Mouse (Mus musculus) embryonic facial prominence, embryonic 14.5 days (tissue): Measurements from ENCODE around the gene Gng12. TPM values are rescaled to one million over a fixed set of nuclear protein-coding genes. Genes with fewer than 3 reads are reported as not detected.
"Not testable (repeated sequence)": the region's sequence is repeated elsewhere in the genome, so short reads cannot be mapped to it uniquely, and the experiment has no call there.

ENCODE experiments used
- ATAC-seq: fragments of 200-750 bp; cut with Nextera tagmentation; 2 replicates; pipeline ENCODE4 v1.8.0; 2017; ENCODE audit warnings: low read depth, moderate number of reproducible peaks, moderate TSS enrichment
- DNase-seq: peaks from one replicate; pipeline ENCODE4 v3.0.0-alpha.2; 2015; ENCODE audit warnings: low spot score
- H3K27ac ChIP-seq: fragments of 300-500 bp; sonication (generic); replicated peaks from 2 replicates; pipeline ENCODE4 v1.5.1; 2014; ENCODE audit warnings: low read depth, mild to moderate bottlenecking, low read length, moderate library complexity
- H3K27me3 ChIP-seq: fragments of 300-500 bp; sonication (generic); replicated peaks from 2 replicates; pipeline ENCODE4 v1.6.1; 2014; ENCODE audit warnings: low read length; ENCODE audit not compliant: control insufficient read depth, insufficient read depth
- H3K36me3 ChIP-seq: fragments of 300-500 bp; sonication (generic); 2 replicates; pipeline ENCODE4 v1.6.1; 2014; ENCODE audit warnings: low read length, mixed read lengths; ENCODE audit not compliant: control insufficient read depth, insufficient read depth
- H3K4me1 ChIP-seq: fragments of 300-500 bp; sonication (generic); 2 replicates; pipeline ENCODE4 v1.6.1; 2014; ENCODE audit warnings: antibody characterized with exemption, low read length; ENCODE audit not compliant: control insufficient read depth, insufficient read depth
- H3K4me2 ChIP-seq: fragments of 300-500 bp; sonication (generic); 2 replicates; pipeline ENCODE4 v1.6.1; 2014; ENCODE audit warnings: low read depth, mild to moderate bottlenecking, low read length, moderate library complexity, mixed read lengths
- H3K4me3 ChIP-seq: fragments of 300-500 bp; sonication (generic); 2 replicates; pipeline ENCODE4 v1.5.1; 2014; ENCODE audit warnings: low read depth, mild to moderate bottlenecking, low read length
- H3K9ac ChIP-seq: fragments of 300-500 bp; sonication (generic); 2 replicates; pipeline ENCODE4 v1.6.1; 2014; ENCODE audit warnings: low read depth, mild to moderate bottlenecking, low read length, moderate library complexity, mixed read lengths
- H3K9me3 ChIP-seq: fragments of 300-500 bp; sonication (generic); 2 replicates; pipeline ENCODE4 v1.6.1; 2016; ENCODE audit warnings: low read length; ENCODE audit not compliant: control insufficient read depth
- WGBS: fragments of 180-500 bp; shearing (Covaris S2); extraction: QIAGEN DNeasy Blood & Tissue Kit; methylation state at CpG from one replicate; pipeline ENCODE4 v1.1.7; 2014; 5-methylcytosine and 5-hydroxymethylcytosine counted together
- polyA plus RNA-seq: library from polyadenylated mRNA; unstranded; fragments of >200 nt; fragmentation: Nextera tagmentation; extraction: Ambion mirVana; gene quantifications from 2 replicates; pipeline ENCODE4 v1.2.1, GENCODE M21; 2014

Gng12 gene
- polyA plus RNA-seq, 1 experiment from 2014 or later, result 91.8 TPM

DNA sequence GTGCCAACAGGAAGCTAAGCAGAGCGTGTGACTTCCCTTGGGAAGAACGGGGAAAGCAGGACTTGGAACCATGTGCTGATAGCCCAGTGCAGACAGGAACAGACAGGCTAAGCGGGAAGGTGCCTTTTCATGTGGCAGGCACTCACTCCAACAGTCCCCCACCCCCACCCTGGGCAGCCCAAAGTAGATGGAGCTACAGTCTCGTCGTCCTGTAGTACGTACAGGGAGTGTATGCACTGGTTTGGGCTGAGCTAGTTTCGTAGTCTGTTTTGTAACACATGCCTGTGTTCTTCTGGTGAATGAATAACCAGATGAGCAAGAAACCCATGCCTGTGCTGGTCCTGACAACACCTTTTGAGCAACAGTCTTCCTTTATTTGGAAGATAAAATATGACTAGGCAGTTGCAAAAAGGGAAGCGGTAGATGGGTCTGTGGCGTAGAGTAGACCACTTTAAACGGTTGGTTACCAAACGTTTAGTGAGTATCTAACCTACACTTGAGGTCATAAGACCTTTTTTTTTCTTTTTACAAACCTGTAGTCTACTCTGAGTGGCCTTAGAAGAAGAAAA lies 57.8 kb downstream of the Gng12 start:
- Histone ChIP-seq H3K36me3 (no peaks in the 10 kb centered on the region), H3K4me1 (no peaks in the 10 kb centered on the region), H3K9me3 (no peaks in the 10 kb centered on the region), H3K27ac (no peak overlapping the region), H3K4me2 (no peak overlapping the region), H3K4me3 (no peak overlapping the region), H3K9ac (no peak overlapping the region), H3K27me3 (no peaks in the 10 kb centered on the region)
- WGBS, result 75% methylated on average over 11 of the region's 11 CpGs
- DNase-seq (no peak), ATAC-seq (no peak)

DNA sequence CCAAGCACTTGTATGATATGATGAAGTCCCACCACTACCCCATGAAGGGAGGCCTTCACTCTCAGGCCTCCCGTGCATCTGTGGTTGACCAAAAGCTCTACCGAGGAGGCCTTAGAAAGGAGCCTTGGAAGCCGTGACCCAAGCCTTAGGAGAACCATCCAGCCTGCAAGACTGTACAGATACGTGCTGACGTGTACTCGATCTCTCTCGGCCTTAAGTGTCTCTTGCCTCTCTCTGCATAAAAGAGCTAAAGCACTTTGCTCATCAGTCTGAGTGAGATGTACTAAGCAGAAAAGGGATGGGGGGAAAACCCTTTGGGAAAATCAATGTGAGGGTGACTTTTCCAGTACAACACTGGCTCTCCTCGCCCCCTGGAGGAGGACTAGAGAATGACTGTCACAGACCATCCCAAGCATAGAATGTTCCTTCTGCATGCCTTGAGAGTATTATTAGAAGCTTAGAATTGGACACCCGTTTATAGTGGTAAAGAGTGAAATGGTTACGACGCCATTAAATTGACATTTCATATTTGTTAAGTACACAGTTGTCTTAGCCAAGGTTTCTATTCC lies 59.0 kb downstream of the Gng12 start:
- Histone ChIP-seq H3K27ac (no peak overlapping the region), H3K4me3 (no peak overlapping the region), H3K4me2 (no peak overlapping the region), H3K9ac (no peak overlapping the region), H3K36me3 (no peaks in the 10 kb centered on the region), H3K9me3 (no peaks in the 10 kb centered on the region), H3K27me3 (no peaks in the 10 kb centered on the region), H3K4me1 (no peaks in the 10 kb centered on the region)
- ATAC-seq, result no peak
- WGBS, result 84% methylated on average over 11 of the region's 11 CpGs
- DNase-seq, result no peak

DNA sequence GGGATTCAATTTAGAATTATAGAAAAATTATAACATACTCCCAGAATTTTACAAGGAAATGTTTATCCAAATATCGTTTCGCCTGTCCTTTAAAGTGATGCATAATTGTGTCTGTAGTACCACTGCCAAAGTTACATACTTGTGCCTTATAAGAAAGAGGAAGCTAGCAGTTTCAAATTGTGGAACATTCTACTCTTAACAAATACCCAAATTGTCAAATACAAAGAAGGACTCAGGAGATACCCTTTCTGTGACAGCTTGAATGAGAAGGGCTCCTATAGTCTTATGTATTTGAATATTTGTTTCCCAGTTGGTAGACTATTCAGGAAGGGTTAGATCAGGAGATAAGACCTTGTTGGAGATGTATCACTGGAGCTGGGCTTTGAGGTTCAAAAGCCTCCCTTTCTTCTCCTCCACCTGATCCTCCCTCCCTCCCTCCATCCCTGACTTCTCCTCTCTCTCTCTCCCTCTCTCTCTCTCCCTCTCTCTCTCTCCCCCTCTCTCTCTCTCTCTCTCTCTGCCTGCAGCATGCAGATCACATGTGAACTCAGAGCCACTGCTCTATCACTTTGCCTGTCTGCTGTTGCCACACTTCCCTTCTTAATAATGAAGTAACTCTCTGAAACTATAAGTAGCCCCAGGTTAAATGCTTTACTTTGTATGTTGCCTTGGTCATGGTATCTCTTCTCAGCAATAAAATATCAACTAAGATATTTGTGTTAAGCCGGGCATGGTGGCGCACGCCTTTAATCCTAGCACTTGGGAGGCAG lies 62.5 kb downstream of the Gng12 start:
- 92% methylated on average over 5 of the region's 5 CpGs for WGBS
- H3K4me2 ChIP-seq, result no peak overlapping the region
- no peaks in the 10 kb centered on the region for H3K9me3 ChIP-seq
- no peaks in the 10 kb centered on the region for H3K4me1 ChIP-seq
- H3K36me3 ChIP-seq, result no peaks in the 10 kb centered on the region
- ATAC-seq (no peak), DNase-seq (no peak)
- H3K4me3 ChIP-seq, result no peak overlapping the region
- no peaks in the 10 kb centered on the region for H3K27me3 ChIP-seq
- no peak overlapping the region for H3K9ac ChIP-seq
- H3K27ac ChIP-seq, result no peak overlapping the region

DNA sequence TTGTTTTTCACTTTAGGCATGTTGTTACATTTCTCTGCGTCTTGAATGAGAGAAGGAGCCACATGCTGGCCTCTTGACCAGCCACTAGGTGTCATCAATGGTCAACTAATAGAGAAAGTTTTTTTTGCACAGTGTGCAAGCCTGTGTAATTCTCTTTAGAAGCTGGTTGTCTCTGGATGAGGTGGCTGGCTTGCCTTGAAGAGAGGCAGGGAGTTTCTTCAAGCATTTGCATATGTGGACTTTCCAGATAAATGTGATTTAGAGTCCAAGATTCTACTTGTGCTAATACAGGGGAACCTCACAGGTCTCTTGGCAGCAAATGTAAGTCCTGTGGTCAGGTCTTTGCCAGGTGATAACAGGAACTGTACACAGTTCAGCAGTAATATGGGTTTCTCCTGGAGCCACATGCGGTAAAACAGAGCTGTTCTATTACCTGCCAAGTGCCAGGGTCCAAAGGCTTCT lies 66.4 kb downstream of the Gng12 start:
- H3K36me3 ChIP-seq, result no peaks in the 10 kb centered on the region
- H3K9me3 ChIP-seq, result no peaks in the 10 kb centered on the region
- H3K4me1 ChIP-seq, result no peaks in the 10 kb centered on the region
- WGBS, result 31% methylated on average over 2 of the region's 2 CpGs
- no peak overlapping the region for H3K27ac ChIP-seq
- DNase-seq (peak; percentile 84), ATAC-seq (peak; percentile 89)
- H3K4me3 ChIP-seq, result no peak overlapping the region
- no peaks in the 10 kb centered on the region for H3K27me3 ChIP-seq
- no peak overlapping the region for H3K9ac ChIP-seq
- H3K4me2 ChIP-seq, result no peak overlapping the region

DNA sequence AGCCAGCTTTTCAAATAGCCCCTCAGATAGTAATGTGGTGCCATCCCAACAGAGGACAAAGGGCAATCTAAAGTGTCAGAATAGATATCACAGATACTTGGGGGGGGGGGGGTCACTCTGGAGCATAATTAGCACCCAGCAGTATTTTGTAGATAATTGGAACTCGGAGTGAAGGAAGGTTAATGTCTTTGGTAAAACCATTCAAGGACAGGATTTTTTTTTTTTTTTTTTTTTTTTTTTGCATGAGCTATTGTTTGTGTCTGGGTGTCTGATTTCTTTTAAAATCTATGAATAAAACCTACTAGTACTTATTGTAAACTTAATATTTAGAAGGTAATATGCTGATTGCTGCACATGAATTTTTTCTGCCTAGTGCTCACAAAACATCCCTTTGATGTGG lies 66.9 kb downstream of the Gng12 start:
- H3K4me2 ChIP-seq, result no peak overlapping the region
- H3K4me1 ChIP-seq, result no peaks in the 10 kb centered on the region
- no peak overlapping the region for H3K27ac ChIP-seq
- WGBS, result 79% methylated on average over 1 of the region's 1 CpGs
- H3K4me3 ChIP-seq, result no peak overlapping the region
- no peaks in the 10 kb centered on the region for H3K36me3 ChIP-seq
- H3K9me3 ChIP-seq, result no peaks in the 10 kb centered on the region
- ATAC-seq (no peak), DNase-seq (no peak)
- H3K9ac ChIP-seq, result no peak overlapping the region
- no peaks in the 10 kb centered on the region for H3K27me3 ChIP-seq

DNA sequence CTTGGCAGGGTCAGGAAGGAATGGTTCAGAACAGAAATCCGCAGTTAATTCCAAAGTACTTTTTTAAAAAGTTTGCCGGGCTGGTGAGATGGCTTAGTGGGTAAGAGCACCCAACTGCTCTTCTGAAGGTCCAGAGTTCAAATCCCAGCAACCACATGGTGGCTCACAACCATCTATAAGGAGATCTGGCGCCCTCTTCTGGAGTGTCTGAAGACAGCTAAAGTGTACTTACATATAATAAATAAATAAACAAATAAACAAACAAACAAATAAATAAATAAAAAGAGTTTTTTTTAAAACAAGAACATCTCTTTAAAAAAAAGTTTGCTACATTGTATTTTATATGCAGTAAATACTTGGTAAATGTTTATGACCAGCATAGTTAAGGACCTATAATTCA lies 67.5 kb downstream of the Gng12 start:
- not testable (repeated sequence) for H3K9ac ChIP-seq, H3K9me3 ChIP-seq, H3K4me2 ChIP-seq, DNase-seq, H3K27ac ChIP-seq, H3K36me3 ChIP-seq, H3K4me3 ChIP-seq, ATAC-seq, H3K27me3 ChIP-seq, H3K4me1 ChIP-seq
- WGBS, result 81% methylated on average over 3 of the region's 3 CpGs

DNA sequence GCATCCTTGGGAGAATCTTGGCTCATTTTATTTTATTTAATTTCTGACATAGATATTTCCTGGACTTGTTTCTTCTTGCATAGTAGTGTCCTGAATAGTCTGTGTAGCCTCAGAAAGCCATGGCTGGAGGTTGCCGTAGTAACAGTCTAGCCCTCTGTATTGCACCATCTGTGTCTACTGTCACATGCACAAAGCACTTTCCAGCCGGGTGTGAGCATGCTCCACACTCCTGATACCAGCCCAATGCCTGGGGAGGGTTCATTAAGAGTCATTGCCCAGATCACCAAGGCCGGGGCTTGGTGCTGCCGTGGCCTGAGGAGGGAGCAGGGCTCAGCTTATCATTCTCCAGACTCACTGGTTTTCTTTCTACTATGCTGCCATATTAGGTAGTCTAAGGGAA lies 68.0 kb downstream of the Gng12 start:
- Histone ChIP-seq H3K4me2 (no peak overlapping the region), H3K36me3 (no peaks in the 10 kb centered on the region), H3K27ac (no peak overlapping the region), H3K4me1 (no peaks in the 10 kb centered on the region), H3K9me3 (no peaks in the 10 kb centered on the region), H3K9ac (no peak overlapping the region), H3K27me3 (no peaks in the 10 kb centered on the region), H3K4me3 (no peak overlapping the region)
- ATAC-seq (peak; percentile 44), DNase-seq (no peak)
- 79% methylated on average over 4 of the region's 4 CpGs for WGBS

DNA sequence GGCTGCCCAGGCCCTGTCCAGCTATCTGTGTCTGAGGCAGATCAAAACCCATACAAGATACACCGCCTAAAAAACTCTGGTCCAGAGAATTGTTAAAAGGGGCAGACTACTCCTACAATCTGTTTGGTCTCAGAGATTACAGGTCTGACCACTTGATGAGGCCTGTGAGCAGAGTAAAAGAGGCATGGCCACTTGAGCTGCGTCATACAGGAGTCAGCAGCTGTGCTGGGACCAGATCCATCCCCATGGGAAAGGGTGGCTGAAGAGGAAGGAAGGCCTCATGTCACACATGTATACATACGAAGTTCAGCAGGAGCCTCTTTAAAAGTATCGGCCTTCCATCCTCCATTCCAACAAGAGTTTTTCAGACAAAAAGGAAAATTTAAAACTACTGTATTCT lies 69.0 kb downstream of the Gng12 start:
- Histone ChIP-seq H3K9me3 (no peaks in the 10 kb centered on the region), H3K36me3 (no peaks in the 10 kb centered on the region), H3K27me3 (no peaks in the 10 kb centered on the region), H3K4me3 (no peak overlapping the region), H3K9ac (no peak overlapping the region), H3K27ac (no peak overlapping the region), H3K4me2 (no peak overlapping the region), H3K4me1 (no peaks in the 10 kb centered on the region)
- ATAC-seq, result no peak
- DNase-seq, result no peak
- 86% methylated on average over 4 of the region's 4 CpGs for WGBS
